Mouse (Mus musculus) heart, adult 10 weeks (tissue): ENCODE data around the gene Prmt2. TPM values are rescaled to one million over a fixed set of nuclear protein-coding genes. Genes with fewer than 3 reads are reported as not detected.

Source experiments
- polyA plus RNA-seq: library from polyadenylated mRNA; stranded (reverse); fragments of 350-450 nt; fragmentation: Illumina TruSeq; extraction: RNeasy Lipid Tissue Mini Kit (QIAGEN cat#74804); gene quantifications from one replicate; pipeline ENCODE4 v1.2.3, GENCODE M21; 2014; ENCODE audit warnings: low read depth, low replicate concordance

Prmt2 gene
- 12.6 TPM for polyA plus RNA-seq

DNA sequence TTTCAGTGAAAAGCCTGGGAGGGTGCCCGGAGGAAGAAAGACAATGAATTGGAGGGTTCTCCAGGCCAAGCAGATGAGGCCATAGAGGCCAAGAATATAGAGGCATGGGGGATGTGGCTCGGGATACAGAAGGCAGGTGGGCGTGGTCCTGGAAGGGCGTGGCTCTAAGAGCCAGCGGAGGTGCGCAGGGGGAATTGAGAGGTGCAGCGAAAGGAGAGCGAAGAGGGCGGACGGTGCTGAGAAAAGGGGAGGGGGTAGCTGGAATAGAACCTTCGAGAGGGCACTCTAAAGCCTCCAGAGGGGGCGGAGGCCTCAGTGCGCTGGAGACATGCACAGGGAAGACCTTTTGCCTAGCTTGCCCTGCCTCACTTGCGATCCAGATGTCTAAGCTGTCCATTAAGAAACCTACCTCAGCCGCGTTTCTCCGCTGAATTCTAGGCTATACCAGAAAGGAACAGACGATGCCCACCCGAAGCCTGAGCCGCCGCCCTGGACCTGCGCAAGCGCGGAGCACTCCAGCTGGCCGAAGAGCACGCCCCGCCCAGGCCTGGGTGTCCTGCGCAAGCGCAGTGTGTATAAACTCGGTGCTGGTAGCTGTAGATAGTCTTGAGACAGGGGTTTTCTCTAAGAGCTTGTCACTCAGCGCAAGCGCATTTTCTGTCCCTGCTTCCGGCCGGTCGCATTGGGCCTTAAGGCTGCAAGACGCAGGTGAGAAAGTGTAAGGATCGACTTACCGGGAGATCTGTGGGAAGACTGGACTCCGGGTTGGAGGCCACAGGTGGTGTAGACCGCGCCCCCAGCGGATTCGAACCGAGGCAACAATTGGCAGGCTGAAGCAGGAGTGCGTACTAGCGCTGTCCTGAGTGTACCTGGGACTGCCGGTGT is at the start of gene Prmt2:
Gene Prmt2, minus strand, starts transcription at position 525 of the 885 bp plus-strand sequence.

DNA sequence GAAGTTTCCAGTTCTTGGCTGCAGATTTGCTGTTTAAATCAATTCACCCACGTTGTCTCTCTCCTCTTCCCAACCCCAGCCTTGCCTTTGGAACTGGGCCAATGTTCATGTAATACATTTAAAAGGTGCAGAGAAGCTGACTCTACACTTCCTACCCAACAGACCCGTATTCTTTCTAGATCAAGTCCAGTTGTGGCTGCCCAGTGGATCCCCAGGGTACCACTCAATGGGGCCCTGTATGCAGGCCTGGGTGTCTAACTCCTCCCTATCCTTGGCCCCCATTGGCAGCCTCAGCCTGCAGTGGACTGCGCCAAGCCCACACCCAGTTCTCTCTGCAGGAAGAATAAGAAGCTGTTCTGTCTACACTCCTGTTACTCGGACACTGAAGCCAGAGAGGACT is 15.9 kb upstream of the Prmt2 start, which contains the start of gene S100b:
Gene S100b, plus strand, starts transcription at position 318 of the 400 bp plus-strand sequence.

Other genes with a start within 250 kb of the Prmt2 start
- 4.6 TPM for gene Zfp280b, start 205.2 kb downstream of the Prmt2 start, polyA plus RNA-seq
- not detected for gene Slc5a4b, start 126.9 kb downstream of the Prmt2 start, polyA plus RNA-seq
- gene Slc5a4a, start 90.4 kb downstream of the Prmt2 start, polyA plus RNA-seq = not detected
- gene S100b, start 16.0 kb upstream of the Prmt2 start, polyA plus RNA-seq = 2.4 TPM
- gene Dip2a, start 107.4 kb upstream of the Prmt2 start, polyA plus RNA-seq = 8.6 TPM
- gene AC141477.1, start 202.6 kb upstream of the Prmt2 start, polyA plus RNA-seq = not detected
- gene Pcnt, start 204.9 kb upstream of the Prmt2 start, polyA plus RNA-seq = 56.6 TPM
- 0.99 TPM for gene 2610028H24Rik, start 211.2 kb upstream of the Prmt2 start, polyA plus RNA-seq
- 27.2 TPM for gene Mcm3ap, start 231.1 kb upstream of the Prmt2 start, polyA plus RNA-seq
- 2.6 TPM for gene Ybey, start 231.2 kb upstream of the Prmt2 start, polyA plus RNA-seq